Mouse (Mus musculus) lung, postnatal 10 days (tissue): ENCODE data around the gene Rcan1.
"Not testable (repeated sequence)": the region's sequence is repeated elsewhere in the genome, so short reads cannot be mapped to it uniquely, and the experiment has no call there.

Source experiments
- DNase-seq: peaks from one replicate; pipeline ENCODE4 v3.0.0; 2021

Gene Rcan1

DNA sequence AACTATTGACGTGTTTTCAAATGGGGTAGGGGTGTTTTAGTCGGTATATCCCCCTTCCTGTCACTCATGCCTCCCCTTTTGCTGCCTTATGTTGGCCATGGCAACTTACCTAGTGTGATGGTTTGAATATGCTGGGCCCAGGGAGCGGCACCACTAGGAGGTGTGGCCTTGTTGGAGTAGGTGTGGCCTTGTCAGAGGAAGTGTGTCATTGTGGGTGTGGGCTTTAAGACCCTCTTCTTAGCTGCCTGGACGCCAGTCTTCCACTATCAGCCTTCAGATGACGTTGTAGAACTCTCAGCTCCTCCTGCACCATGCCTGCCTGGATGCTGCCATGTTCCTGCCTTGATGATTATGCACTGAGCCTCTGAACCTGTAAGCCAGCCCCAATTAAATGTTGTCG is at the start of gene Rcan1:
Gene Rcan1, minus strand, starts transcription at position 162 of the 400 bp plus-strand sequence.
- no peak for DNase-seq

DNA sequence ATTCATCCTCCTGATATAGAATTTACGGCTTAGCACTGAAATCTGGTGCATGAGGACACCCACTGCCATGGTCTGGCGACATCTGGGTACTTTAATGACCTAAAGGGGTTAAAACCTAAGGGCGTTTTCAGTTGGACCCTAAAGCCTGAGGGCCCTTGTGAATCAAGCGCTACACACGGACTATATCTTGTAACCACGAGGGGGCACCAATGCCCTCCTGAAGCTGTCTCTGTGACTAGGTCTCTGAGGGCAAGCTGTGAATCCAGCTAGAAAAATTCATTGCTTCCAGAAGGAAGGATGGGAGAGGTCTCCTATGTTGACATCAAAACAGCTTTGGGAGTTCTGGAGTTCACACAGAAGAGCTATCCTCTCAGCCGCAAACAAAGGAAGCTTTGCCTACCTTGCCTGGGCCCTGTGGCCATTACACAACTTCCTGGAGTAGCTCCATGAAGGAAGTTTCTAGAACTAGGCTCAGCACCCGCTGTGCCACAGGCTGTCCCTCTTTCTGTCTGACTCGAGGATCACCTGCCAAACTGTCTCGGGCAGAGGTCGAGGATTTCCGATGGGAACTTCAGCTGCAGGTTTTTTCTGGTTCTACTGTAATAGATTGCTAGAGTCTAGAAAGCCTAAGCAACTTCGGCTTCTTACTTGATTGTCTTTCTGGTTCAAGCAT is 49.3 kb upstream of the Rcan1 start:
- DNase-seq, result peak; percentile 74

DNA sequence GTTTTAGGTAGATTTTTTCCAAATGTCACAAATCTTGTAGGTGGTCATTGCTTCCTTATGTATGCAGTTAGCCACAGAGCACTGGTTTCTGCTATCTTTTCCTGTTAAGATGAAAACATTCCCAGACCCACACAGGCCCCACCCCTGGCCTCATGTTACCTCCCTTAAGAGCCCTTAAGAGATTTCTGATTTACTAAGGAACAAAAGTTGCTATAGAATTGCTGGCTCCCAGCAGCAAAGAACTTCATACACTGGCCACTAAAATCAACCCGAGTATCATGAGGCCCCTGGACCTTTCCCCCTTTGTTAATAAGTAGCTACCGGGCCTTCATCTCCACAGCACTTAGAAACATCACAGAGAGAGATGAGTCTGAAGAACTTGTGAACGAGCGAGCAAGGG is 48.1 kb upstream of the Rcan1 start:
- no peak for DNase-seq

DNA sequence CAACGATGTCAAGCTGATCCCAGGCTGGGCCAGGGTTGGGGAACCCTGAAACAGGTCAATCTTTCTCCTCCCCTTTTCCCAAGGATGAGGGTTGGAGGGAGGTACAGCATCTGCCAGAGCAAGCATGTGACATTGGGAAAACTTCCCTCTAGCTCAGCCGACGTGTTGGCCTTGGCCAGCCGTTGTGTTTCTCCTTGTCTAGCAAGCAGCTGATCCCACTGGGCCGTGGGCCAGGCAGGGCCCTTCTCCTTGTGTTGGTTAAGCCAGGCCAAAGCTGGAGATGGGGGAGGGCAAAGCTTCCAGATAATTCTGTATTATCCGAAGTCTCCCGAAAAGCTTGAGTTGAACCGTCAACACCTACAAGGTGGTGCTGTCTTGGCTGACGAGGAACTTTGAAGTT is 45.5 kb upstream of the Rcan1 start:
- peak; percentile 83 for DNase-seq

DNA sequence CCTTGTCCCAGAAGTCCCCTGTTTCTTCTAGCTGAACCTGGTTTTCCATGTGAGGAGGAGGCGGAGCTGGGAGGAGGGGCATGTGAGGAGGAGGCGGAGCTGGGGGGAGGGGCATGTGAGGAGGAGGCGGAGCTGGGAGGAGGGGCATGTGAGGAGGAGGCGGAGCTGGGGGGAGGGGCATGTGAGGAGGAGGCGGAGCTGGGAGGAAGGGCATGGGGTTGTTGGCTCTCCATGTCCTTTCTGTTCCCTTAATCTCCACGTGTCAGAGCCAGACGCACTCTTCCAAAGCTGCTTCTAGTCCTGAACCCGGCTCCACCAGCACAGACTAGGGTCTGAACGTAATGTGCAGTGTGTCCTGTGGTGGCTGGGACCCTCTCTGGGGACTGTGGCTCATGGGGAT is 44.2 kb upstream of the Rcan1 start:
- DNase-seq, result not testable (repeated sequence)

DNA sequence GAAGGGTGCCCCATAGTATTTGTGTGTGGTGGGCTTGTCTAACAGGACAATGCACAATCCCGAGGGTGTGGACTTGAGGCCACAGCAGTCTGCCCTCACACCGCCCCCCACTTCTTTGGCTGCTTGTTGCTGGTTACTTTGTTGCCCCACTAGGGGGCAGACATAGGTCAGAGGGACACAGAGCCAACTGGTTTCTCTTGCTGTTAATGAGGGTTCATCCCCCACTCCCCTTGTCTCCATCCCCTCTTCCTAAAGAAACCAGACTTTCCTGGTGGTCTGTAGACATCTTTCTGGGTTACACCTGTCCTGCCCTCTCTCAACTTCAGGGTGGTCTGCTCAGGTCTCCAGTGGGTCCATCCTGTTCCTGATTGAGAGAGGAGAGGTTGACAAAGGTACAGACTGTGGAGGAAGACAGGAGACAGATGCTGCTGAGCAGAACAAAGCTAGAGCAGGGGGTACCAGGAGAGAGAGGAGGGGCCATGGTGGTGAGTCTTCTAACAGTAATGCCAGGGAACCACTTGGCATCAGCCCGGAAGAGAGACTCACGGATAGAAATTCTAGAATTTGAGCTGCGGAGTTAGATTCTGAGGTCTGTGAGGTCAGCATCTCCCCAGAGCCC is 41.2 kb upstream of the Rcan1 start:
- DNase-seq, result peak; percentile 70

DNA sequence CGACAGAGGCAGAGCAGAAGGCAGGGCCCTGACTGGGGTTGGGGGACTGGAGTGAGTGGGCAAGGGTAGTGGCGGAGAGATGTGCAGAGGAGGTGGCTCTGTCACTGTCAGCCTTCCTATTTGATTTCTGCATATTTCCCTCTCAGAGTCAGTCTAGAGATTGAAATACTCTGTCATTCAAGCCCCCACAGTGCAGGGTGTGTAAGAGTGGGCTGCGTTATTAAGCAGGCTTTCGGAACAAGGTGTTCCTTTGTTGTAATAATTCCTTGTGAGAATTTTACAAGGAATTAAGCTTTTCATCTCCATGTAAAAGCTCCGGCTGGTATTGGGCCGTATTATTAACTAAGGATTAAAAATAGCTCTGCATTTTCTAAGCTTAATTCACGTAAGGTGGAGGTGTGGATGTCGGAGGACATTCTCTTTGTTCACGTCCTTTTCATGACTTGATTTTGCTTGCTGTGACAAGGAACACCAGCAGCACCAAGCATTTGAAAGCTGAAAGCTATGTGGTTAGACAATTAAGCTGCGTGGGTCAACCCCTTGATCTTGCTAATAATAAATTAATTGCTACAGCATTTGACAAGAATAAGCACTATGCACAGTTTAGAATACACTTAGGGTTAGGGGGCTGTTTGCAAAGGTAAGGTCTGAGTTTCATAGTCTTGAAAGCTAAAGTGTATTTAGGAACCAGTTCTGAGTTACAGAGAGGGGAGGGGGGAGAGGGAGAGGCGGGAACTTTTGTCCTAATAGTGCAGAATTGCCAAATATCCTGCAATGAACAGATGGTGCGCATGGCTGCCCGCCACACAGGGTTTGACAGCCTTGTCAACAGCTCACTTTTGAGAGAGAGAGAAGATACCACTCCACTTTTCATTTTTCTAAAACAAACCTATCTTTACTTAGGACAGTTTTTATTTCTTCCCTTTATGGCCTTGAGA is 40.4 kb upstream of the Rcan1 start:
- peak; percentile 79 for DNase-seq

DNA sequence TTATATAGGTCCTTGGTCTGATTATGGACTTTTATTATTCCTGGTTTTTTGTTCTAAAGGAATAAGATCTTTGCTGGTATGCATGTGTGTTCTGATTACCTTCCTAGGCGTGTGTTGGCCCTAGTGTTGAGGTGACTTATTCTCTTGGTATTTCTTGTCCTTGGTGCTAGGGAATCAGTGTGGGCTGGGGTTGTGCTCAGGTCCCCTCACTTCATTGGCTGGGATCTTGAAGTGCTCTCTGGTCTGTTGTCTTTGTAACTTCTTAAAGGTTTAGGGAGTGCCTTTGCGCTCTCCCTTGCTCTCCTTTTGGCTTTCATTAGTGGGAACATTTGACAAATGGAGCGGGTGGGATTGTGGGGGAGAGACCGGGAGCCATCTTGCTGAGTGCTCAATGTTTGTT is 36.9 kb upstream of the Rcan1 start:
- no peak for DNase-seq

DNA sequence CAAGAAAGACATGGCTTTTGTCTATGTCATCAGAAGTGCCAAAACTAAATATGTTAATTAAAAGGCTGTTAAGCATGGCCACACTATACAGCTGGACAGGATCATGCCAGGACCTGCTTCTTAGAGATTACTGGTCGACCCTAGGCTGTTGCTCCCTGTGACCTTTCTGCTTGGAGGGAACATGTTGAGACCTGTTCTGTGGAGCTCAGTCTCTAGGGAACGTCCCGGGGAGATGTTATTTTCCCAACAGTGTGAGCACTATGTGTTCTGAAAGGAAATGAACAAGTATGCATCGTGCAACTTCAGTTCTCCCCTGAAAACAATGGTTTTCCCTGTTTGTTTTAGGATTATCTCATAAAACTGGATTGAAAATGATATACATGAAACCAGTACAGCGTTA is 32.4 kb upstream of the Rcan1 start:
- no peak for DNase-seq

DNA sequence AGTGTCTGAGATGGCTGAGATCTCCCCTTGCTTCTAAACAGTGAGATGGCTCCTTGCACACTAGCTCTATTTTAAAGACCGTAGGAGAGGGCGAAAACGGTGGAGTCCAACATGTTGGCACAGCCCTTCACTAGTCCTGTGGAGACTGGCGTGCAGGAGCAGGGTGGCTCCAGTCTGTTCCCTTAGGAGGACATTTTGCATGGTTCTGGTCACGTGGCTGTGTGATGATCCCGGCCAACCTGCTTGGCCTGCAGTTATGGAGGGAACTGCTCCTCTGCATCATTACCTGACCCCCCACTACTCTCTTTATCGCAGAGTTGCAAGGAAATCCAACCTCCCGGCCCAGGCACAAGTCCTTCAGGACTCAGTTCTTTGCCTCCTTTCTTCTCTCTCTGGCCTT is 29.9 kb upstream of the Rcan1 start:
- no peak for DNase-seq

DNA sequence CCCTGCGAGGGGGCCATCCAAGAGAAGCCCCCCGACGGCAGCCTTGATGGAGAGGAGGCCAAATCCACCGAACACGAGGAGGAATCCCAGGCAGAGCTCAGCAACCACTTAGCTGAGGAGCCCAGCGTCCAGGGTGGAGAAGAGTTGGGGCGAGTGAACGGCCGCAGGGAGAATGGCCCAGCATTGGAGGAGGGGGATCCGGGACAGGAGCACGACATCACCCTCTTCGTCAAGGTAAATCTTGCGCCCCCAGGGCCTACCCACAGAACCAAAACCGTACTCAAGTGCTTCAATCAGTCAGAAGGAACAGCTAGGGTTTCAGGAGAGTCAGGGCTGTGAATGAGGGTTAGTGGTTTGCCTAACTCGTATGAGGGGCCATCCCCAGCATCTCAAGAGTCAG is 28.7 kb upstream of the Rcan1 start:
- DNase-seq, result no peak

DNA sequence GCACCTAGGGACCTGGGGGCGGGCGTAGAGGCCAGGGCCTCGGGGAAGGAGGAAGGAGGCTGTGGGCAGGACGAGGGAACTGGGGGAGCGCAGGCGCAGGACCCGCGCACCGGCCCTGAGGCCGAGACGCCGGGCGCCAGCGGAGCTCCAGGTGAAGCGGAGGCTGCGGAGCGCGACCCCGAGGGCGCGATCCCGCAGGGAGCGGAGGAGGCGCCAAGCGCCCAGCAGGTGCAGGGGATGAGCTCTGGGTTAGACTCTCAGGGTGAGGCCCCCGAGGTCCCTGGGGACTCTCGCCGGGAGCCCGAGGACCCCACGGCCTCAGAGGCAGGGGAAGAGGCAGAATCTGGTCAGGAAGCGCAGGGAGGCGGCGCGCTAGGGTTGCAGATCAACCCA is 27.9 kb upstream of the Rcan1 start:
- DNase-seq, result peak; percentile 26

DNA sequence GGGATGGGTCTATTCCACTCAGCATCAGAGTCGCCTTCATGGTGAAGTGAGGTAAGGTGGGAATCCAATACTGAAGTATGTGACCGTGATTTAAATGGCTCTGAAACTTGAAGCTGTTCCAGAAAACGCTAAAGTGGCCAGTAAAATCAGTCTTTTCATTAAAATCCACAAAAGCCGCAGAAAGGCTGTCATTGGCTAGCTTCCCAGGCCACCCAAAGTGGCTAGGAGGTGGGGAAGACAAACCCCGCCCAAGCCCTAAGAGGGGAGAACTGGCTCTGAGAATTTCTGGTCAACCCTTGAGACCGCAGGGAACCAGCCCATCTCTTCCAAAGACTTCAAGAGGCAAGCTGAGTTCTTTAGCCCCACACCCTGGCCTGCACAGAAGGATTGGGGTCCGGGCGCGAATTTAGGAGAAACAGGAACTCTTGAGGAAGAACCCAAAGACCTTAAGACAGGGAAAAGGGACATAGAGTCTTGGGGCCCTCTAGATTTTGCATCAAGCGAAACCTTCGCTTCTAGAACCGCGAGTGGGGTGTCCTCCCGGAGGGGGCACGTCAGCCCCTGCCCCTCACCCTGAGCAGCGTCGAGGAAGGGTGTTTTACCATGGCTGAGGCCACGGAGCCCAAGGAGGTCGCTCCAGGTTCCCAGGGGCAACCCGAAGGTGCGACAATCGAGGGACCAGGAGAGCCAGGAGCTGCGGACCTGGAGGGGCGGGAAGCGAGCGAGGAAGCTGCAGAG is 27.4 kb upstream of the Rcan1 start:
- DNase-seq, result peak; percentile 43

DNA sequence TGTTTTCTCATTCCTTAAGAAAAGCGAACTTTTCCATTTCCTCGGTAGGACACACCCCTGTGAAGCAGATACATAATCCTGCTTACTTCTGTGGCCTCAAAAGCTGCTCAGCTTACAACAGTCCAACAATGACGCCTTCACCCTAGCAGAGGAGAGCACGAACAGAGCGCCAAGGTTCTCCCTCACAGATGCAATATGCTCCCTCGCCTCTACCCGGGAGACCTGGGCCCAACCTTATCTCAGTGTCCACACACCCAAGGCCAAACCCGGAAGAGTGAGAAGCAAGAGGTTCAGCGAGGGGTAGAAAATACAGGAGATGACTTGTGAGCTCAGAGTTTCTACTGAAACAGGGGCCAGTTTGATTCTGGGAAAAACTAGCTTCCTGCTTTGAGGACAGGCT is 18.7 kb upstream of the Rcan1 start:
- no peak for DNase-seq

DNA sequence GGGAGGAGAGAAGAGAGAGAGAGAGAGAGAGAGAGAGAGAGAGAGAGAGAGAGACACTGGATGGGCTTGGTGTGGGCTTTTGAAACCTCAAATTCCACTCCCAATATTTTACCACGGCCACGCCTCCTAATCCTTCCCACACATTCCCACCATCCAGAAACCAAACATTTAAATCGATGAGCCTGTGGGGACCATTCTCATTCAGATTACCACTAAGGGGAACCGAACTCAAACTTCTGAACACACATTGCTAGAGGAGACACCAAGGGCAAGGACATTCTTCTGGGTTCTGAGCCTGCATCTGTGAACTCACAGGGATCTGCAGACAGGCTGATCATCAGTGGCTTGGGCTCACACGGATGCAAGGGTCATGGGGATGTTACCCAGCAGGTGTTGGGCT is 17.8 kb upstream of the Rcan1 start:
- no peak for DNase-seq

DNA sequence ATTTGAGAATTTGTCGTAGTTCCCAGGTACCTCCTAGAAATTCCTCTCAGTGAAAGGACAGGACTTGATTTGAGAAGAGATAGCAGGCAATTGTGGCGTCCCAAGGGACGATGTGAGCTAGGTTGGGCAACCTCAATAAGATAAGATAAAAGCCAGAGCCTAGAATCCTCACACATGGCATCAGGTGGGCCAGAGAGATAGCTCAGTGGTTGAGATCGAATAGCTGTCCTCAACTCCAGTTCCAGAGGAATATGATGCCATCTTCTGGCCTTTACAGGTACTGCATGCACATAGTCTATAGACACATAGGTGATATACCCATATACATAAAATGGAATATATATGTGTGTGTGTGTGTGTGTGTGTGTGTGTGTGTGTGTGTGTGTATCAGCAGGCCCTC is 16.8 kb upstream of the Rcan1 start:
- DNase-seq, result peak; percentile 58

DNA sequence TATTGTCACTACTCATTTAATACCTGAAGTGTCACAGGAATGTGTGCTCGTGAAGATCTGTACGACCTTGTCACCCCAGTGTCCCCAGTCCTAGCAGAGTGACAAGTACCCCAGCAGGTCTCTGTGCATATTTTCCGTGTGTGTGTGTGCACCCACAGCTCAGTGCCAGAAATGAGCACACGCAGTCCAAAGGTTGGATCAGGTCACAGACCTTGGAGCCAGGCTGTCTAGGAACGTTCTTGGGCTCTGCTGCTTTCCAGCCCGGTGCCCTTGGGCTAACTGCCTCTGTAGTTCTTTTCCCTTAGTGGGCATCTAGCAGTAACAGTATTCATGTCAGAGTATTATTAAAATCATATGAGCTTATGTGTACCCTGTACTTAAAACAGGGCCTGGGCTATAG is 16.4 kb upstream of the Rcan1 start:
- DNase-seq, result no peak

DNA sequence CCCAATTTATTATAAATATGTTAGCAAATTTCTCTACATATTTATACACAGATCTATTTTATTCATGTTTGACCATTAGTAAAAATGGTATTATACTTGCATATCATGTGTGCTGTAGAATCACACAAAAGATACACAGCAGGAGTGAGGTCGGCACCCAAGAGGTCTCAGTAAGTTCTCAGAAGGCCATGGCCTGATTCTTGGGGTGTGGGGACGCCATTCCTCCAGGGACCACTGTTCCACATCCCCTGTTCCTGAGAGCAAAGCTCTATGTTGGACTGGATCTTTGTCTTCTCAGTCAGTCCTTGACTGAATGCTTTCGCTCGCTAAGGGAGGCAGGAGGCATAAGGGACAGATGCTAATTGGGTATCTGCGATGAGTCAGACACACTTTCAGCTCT is 14.8 kb upstream of the Rcan1 start, which contains the start of gene Clic6:
Gene Clic6, plus strand, starts transcription at position 301 of the 400 bp plus-strand sequence.
- DNase-seq, result no peak

DNA sequence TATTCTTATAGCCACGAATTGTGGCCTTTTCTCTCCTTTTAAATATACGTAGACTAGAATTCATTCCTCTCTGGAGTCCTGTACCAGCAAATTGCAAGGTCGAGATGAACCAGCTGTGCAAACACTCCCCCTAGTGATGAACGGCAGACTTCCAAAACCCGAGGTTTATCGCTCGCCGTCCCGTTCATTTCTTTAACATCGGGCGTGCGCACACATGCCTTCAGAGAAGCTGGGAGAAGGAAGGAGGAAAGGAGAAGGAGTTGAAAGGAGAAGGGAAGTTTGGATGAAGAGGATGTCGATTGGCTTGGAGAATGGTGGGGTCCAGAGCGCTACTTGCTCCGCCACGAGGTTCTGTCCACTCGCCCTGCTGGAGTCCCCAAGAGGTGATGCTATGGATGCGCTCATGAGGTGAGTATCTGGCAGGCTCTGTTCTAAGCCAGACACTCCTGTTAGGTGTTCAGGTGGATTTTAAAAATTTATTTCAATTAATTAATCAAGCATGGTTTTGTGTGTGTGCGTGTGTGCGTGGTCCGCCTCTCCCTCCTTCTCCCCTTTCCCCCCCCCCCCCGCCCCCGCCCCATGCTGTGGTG is 8.0 kb upstream of the Rcan1 start:
- peak; percentile 82 for DNase-seq

DNA sequence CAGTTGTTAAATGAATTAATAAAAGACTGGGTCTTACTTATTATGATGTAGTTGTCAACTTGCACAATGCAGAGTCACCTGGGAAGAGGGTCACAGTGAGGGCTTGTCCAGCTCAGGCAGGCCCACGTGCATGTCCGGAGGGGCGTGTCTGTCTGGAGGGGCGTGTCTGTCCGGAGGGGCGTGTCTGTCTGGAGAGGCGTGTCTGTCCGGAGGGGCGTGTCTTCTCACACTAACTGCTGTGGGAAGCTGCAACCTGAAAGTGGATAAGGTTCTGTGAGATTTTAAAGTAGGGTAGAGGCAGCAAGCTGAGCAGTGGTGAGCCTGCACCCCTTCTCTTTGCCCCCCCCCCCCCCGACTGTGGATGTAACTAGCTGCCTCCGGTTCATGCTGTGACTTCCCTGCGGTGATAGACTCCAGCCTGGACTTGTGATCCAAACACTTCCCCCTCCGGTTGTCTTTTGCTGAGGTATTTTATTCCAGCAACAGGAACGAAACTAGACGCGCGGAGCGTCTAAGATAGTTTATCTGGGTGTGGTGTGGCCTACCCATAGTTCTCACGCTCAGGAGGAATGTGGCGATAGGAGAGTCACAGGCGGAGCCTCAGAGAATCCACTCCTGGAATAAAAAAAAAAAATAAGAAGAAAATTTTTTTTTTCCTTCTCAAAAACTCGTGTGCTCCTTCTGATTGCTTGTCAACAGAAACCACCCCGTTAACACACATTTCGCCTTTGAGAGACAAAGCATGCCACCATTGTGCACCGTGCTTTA is 4.6 kb upstream of the Rcan1 start:
- DNase-seq, result peak; percentile 66

DNA sequence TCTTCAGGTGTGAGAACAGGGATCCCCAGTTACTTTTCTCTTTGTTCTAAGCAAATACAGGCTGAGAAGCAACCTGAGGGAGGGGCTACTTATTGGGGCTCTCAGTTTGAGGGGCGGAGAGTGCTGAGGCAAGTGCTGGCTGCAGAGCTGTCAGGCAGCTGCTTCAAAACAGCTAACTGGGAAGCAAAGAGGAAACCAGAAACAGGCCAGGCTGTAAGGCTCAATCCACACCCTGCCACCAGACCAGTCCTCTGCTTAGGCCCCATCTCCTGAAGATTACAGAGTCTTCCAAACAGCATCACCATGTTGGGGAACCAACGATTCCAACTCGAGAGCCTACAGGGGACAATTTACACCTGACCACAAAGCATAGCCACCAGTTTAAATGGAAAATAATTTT is 2.2 kb upstream of the Rcan1 start:
- peak; percentile 72 for DNase-seq

DNA sequence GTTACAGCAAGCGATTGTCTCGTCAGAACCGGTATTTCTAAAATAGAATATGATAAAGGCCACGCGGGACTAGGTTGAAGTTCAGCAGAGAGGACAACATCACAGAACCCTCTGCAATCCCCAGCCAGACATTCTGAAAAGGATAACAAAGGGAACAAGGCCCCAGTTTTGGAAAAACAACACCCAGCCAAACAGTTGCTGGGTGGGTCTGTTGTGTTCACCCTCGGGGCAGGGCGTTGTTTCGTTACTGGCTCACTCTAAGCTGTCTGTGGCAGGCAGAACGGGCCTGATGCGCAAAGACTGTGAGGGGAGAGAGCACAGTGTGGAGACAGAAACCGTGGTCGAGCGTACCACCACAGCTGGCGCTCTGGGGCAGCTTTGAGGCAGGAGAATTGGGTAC is 2.2 kb downstream of the Rcan1 start:
- DNase-seq, result no peak
